Mouse (Mus musculus): ENCODE measurements around the gene Tatdn3. TPM values are rescaled to one million over a fixed set of nuclear protein-coding genes. Genes with fewer than 3 reads are reported as not detected.
"Not testable (repeated sequence)": the region's sequence is repeated elsewhere in the genome, so short reads cannot be mapped to it uniquely, and the experiment has no call there.

The Tatdn3 gene
- polyA plus RNA-seq, 2 experiments from 2014 or later: 10.8 to 11.5 TPM

- ATAC-seq: not testable (repeated sequence)
Measured at GRCm38 (mm10) chr1:191030922-191031425, 31.8 kb downstream of the Tatdn3 start.

GRCm38 (mm10) chr1:191030182-191030581, 32.5 kb downstream of the Tatdn3 start:
- no peak for ATAC-seq

DNA sequence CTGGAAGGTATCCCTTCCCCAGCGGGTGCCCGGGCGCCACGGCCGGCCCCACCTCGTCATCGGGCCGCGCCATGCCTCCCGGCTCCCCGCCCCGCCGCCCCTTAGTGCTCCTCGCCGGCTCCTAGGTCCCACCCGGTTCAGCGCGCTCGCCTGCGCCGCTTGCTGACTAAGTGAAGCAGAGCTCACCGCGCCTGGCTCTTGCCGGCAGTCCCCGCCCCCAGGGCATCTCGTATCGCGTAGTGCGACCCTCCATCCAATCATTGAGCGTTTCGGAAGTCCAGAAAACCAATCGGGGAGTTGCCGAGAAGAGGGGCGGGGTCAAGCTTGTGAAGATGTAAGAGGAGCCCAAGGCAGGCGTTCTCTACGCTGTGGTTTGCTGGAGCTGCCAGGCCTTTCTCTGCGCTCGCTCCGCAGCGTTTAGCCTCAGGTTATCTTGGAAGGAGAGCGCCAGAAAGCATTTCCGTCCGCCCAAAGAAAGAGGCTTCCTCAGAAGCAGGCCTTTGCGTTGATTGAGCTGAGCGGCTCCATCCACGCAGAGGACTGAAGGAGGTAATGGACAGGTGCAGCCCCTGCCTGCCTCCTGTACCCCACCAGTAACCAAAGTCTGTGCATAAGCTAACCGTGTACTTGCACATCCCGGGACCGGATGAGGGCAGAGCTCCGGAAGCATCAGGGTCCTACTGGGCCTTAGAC, 36.6 kb downstream of the Tatdn3 start, which contains the start of gene Flvcr1:
TSS of gene Flvcr1 (minus strand) at position 138 of the 693 bp plus-strand sequence.
- ATAC-seq: peak; percentile 95

DNA sequence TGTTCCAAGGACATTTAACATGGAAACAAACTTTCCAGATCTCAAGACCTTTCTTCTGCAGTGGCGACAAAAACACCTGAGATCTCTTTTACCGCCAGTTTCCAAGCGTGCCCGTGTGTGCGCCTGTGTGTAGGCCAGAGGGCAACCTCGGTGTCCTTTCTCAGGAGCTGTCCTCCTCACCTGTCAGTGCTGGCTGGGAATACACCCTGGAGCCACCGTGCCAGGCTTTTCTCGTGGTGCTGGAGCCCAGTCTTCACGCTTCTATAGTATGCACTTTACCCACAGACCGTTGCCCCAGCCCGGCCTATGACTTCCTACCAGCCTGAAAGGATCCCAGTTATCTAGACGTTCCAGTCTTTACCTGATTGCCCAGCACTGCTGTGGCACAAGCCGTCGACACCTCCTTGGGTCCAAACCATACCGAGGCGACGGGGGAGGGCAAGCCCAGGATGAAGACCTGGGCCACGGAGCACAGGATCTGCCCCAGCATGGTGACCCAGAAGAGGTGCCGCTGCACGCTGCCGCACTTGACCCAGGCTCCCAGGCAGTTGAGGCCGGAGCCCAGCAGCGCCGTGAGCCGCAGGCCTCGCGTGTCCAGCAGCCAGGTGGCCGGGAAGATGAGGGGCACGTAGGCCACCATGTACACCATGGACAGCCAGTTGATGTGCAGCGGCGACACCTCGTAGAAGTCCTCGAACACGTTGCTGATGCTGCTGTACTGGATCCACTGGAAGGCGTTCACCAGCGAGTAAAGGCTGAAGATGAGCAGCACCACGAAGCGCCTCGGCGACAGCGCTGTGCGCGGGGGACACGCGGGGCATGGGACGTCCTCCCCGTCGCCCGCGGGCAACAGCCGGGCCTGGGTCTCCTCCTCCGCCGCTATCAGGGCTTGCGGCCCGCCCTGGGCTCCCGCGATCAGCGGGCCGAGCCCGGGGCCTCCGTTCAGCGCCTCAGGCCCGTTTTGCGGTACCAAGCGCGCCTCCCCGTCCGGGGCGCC, 37.4 kb downstream of the Tatdn3 start:
- ATAC-seq: peak; percentile 13

GRCm38 (mm10) chr1:191023806-191024205, 38.9 kb downstream of the Tatdn3 start:
- ATAC-seq: not testable (repeated sequence)

DNA sequence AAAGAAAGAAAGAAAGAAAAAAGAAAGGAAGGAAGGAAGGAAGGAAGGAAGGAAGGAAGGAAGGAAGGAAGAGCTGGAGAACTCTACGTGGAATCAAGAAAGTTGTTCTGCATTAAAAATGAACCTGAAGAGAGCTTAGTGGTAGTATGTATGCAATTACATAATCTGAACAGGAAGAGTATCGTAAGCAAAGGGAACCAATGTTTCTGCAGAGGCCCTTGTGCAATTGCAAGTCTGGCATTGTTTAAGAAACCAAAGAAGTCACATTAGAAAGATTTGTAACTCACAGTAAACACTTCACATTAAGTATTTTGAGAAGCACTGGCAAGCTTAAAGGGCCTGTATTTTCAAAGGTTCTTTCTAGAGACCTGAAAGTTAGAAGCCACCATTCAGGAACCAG, 39.6 kb downstream of the Tatdn3 start:
- ATAC-seq: no peak

- ATAC-seq: no peak
Measured at GRCm38 (mm10) chr1:191021016-191021415, 41.7 kb downstream of the Tatdn3 start.

GRCm38 (mm10) chr1:191020217-191020924, 42.4 kb downstream of the Tatdn3 start:
- ATAC-seq: no peak

GRCm38 (mm10) chr1:191019803-191020202, 42.9 kb downstream of the Tatdn3 start:
- ATAC-seq: no peak

DNA sequence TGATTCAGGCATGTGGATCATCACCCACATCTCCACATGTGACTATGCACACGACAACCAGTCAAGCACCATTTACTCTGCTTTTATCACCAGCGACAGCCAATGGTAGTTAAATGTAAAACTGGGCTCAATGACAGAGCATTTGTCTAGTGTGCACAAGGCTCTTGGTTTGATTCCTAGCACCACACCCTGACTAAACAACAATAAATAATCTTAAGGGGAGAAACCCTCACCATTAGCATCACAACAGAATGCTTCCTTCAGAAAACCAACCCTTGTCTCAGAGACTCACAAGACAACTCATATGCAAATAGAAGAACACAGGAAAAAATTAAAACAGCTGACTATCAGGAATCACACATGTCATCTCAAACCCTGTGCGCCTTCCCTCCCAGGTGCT, 48.5 kb downstream of the Tatdn3 start:
- ATAC-seq: no peak

GRCm38 (mm10) chr1:191008707-191009106, 54.0 kb downstream of the Tatdn3 start:
- ATAC-seq: no peak

DNA sequence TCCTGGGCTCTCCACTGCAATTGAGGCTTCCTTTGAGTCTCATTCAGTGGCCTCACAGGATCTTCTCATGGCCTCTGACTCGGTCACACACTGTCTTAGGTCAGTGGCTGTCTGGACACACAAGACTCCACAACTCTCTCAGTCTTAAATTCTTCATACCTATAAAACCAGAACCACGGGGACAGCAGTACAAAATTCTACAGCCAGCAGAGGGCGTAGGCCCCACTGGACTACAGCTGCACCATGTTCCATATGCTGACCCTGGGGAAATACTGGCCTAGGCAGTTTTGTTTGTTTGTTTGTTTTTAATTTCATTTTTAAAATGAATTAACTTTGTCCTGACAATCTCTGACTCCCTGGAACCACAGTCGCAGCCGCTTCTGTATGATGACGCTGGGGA, 60.5 kb downstream of the Tatdn3 start:
- no peak for ATAC-seq

DNA sequence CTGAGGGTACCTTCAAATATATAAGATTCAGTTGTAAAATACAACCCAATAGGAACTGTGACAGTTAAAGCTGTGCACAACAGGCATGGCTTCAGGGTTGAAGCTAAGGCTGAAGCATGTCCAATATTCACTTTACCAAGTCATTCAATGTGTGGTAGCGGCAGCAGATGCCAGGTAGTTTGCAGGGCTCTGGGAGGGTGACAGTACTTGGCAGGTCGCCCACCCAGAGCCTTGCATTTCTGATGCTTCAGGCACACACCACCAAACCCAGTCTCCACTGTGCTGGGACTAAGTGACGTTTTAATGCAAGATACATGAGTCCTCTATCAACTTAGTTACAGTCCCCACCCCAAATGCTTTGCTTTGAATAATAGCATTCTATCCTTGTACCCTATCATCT, 62.0 kb downstream of the Tatdn3 start:
- no peak for ATAC-seq

DNA sequence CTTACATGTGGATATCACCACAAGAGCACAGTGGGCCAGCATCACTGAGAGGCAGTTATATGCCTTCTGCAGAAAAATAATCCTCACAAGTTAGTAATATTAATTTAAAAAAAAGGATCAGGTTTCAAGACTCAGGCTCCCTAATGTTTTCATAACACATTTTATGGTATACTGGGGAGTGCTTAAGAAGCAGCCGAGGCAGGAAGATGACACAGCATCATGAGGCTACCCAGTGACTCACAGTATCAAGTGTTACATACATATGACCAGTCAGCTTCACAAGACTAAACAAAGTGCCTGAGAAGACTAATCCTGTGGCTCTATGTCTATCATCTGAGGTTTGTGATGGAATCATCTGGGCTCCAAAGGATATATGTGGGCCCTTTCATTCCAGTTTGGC, 64.7 kb downstream of the Tatdn3 start:
- no peak for ATAC-seq

GRCm38 (mm10) chr1:190996346-190996877, 66.3 kb downstream of the Tatdn3 start:
- ATAC-seq: no peak

Other genes starting within 250 kb of the Tatdn3 start
- 1 to 10 TPM; 6.2 to 9.1 TPM for gene Rps6kc1, start 151.2 kb downstream of the Tatdn3 start, polyA plus RNA-seq (2017; shearing (Covaris generic))
- 10 to 100 TPM; 53.2 to 55.8 TPM for gene Angel2, start 137.8 kb downstream of the Tatdn3 start, polyA plus RNA-seq (2017; shearing (Covaris generic))
- under 1 TPM; 0.78 to 0.84 TPM for gene Vash2, start 83.6 kb downstream of the Tatdn3 start, polyA plus RNA-seq (2017; shearing (Covaris generic))
- 10 to 100 TPM in 1 of 2 experiments, 1 to 10 TPM in 1; 5.6 to 10.8 TPM for gene Flvcr1, start 36.8 kb downstream of the Tatdn3 start, polyA plus RNA-seq (2017; shearing (Covaris generic))
- gene Spata45, start 26.3 kb downstream of the Tatdn3 start, polyA plus RNA-seq (2017; shearing (Covaris generic)): not detected
- gene Nsl1, start 80 bp upstream of the Tatdn3 start, polyA plus RNA-seq (2017; shearing (Covaris generic)): 1 to 10 TPM; 1.6 to 3.7 TPM
- not detected for gene Batf3, start 34.9 kb upstream of the Tatdn3 start, polyA plus RNA-seq (2017; shearing (Covaris generic))
- not detected for gene Fam71a, start 101.9 kb upstream of the Tatdn3 start, polyA plus RNA-seq (2017; shearing (Covaris generic))
- not detected for gene Atf3, start 155.1 kb upstream of the Tatdn3 start, polyA plus RNA-seq (2017; shearing (Covaris generic))